Mouse (Mus musculus) layer of hippocampus, adult 8-10 months (tissue): Measurements from ENCODE around the gene Olfr1248. TPM values are rescaled to one million over a fixed set of nuclear protein-coding genes. Genes with fewer than 3 reads are reported as not detected.
"Not testable (repeated sequence)": the region's sequence is repeated elsewhere in the genome, so short reads cannot be mapped to it uniquely, and the experiment has no call there.

Source experiments
- DNase-seq, 2 experiments: peaks; one replicate each; pipeline ENCODE4 v3.0.0; 2022; ENCODE audit warnings: low spot score in 2 of 2
- total RNA-seq, 4 experiments: library from RNA; stranded (reverse); gene quantifications; 2 replicates each; pipeline ENCODE4 v1.2.4; 2022

The Olfr1248 gene
- total RNA-seq: not detected

DNA sequence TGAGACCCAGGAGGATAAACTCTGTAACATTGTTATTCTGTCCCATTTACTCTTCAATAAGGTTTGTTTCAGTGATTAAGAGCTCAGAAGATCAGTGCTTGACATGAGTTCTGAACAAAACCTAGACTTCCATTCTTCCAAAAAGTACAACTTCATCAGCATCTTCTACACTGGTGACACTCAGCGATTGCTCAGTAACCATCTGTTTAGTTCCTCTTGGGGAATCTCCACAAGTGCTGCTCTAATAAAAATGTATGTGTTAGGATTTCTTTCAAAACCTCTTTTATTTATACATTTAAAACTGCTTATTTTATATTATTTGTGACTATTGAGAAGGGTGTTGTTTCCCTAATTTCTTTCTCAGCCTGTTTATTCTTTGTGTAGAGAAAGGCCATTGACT, at the start of gene Olfr1248:
Gene Olfr1248, minus strand, starts transcription at position 101 of the 400 bp plus-strand sequence.
- DNase-seq: not testable (repeated sequence)

- DNase-seq: no peak
Observed at GRCm38 (mm10) chr2:89661367-89661766, 43.3 kb upstream of the Olfr1248 start, which contains the start of gene Olfr1250. Gene Olfr1250, minus strand, starts transcription at chr2:89661467.

DNA sequence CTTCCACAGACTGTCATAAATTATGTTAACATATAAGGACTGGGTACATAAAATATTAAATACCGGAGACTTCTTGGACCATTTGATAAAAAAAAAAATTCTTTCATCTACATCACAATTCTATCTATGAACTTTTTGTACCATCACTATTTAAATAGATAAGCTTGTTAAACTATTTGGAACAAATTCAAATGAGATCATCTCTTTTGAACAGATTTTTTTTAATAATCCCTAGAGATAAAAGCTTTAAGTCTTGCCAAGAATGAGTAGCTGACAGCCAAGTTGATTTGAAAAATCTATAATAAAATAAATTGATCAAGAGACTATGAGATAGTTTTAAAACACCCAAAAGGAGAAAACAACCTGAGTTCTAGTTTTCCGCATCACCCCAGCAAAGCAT, 16.8 kb upstream of the Olfr1248 start, which contains the start of gene Olfr1249:
Gene Olfr1249, minus strand, starts transcription at position 101 of the 400 bp plus-strand sequence.
- no peak for DNase-seq

DNA sequence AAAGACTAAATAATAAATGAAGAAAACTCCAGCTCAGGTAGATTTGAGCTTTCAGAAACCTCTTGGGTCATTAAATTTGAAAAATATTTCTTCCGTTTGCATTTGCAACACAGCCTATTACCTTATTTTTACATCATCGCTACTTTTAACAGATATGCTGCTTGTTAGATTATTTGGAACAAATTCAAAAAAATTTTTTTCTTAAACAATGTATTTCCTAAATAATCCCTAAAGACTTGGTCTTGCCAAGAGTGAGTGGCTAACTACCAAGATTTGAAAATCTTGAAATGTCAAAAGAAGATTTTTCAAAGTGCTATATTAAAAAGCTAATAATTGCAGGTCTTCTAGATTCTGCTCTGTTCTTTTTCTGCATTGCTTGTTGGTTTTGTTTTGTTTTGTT, 4.0 kb downstream of the Olfr1248 start, which contains the start of gene Olfr1247:
Gene Olfr1247, minus strand, starts transcription at position 101 of the 400 bp plus-strand sequence.
- DNase-seq: no peak

- DNase-seq: no peak
Observed at GRCm38 (mm10) chr2:89593057-89593456, 25.0 kb downstream of the Olfr1248 start, which contains the start of gene Olfr1246. Gene Olfr1246, minus strand, starts transcription at chr2:89593157.

DNA sequence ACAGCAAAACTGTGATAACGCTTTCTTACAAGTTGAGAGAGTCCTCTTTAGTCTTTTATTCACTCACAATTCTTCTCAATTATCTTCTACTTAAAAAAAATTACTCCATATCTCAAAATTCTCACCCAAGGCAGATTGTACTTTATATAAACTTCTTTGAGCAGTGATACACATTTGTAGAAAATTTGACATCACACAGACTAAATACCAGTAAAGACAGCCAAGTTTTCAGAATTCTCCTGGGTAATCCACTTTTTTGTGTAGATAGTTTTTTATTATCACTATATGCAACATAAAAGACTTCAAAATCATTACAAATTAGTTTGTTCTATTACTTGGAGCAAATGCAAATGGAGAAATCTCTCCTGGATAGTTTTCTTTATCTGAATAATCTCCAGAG, 39.7 kb downstream of the Olfr1248 start, which contains the start of gene Olfr1245:
Gene Olfr1245, minus strand, starts transcription at position 101 of the 400 bp plus-strand sequence.
- DNase-seq: no peak

Other genes with a start within 250 kb of the Olfr1248 start
- not detected for gene Olfr1238, start 208.6 kb downstream of the Olfr1248 start, total RNA-seq
- gene Olfr1239, start 197.8 kb downstream of the Olfr1248 start, total RNA-seq: not detected
- not detected for gene Olfr1240, start 175.2 kb downstream of the Olfr1248 start, total RNA-seq
- not detected for gene Olfr1241, start 131.1 kb downstream of the Olfr1248 start, total RNA-seq
- gene Olfr1242, start 119.9 kb downstream of the Olfr1248 start, total RNA-seq: not detected
- not detected for gene Olfr1243, start 86.8 kb downstream of the Olfr1248 start, total RNA-seq
- not detected for gene Olfr1245, start 39.8 kb downstream of the Olfr1248 start, total RNA-seq
- gene Olfr1246, start 25.1 kb downstream of the Olfr1248 start, total RNA-seq: not detected
- under 1 TPM in 1 of 4 experiments, not detected in 3; 0.09 TPM for gene Olfr1247, start 4.1 kb downstream of the Olfr1248 start, total RNA-seq
- gene Olfr1249, start 16.7 kb upstream of the Olfr1248 start, total RNA-seq: not detected
- gene Olfr1250, start 43.2 kb upstream of the Olfr1248 start, total RNA-seq: not detected
- gene Olfr1251, start 53.7 kb upstream of the Olfr1248 start, total RNA-seq: not detected
- not detected for gene Olfr1252, start 106.8 kb upstream of the Olfr1248 start, total RNA-seq
- gene Olfr1253, start 138.8 kb upstream of the Olfr1248 start, total RNA-seq: not detected
- not detected for gene Olfr1254, start 175.4 kb upstream of the Olfr1248 start, total RNA-seq
- not detected for gene Olfr1255, start 193.8 kb upstream of the Olfr1248 start, total RNA-seq
- not detected for gene Olfr1256, start 223.3 kb upstream of the Olfr1248 start, total RNA-seq
- gene Olfr48, start 230.0 kb upstream of the Olfr1248 start, total RNA-seq: not detected